Mouse (Mus musculus): ENCODE data around the gene Wasf1.

- TF ChIP-seq TAL1 (IDR thresholded peaks at IDR 0.05; ENCODE audit: low read length) = no peak
- no peak for TF ChIP-seq GATA1 (IDR thresholded peaks at IDR 0.05; ENCODE audit: low read length)
These were observed 36.2 kb downstream of the Wasf1 start for GRCm38 (mm10) chr10:40919464-40919863.
